Mouse (Mus musculus) olfactory bulb, adult 2 months (tissue): ENCODE data around the gene Hoxa5.

Experiments
- CTCF ChIP-seq: fragments of 200-500 bp; IDR thresholded peaks from 2 replicates; pipeline ENCODE4 v1.5.1; 2012; ENCODE audit warnings: low read depth, mild to moderate bottlenecking, low read length, moderate library complexity; ENCODE audit not compliant: insufficient read depth
- POLR2A ChIP-seq: fragments of 200-500 bp; IDR thresholded peaks from 2 replicates; pipeline ENCODE4 v1.6.1; 2012; ENCODE audit warnings: mild to moderate bottlenecking, low read depth, low read length, moderate library complexity; ENCODE audit not compliant: insufficient read depth

- no peak for TF ChIP-seq CTCF
- TF ChIP-seq POLR2A = no peak
These were observed 43.7 kb downstream of the Hoxa5 start for GRCm38 (mm10) chr6:52160511-52161335.
